Mouse (Mus musculus) midbrain, embryonic 15.5 days (tissue): ENCODE data around the gene Bcl9. TPM values are rescaled to one million over a fixed set of nuclear protein-coding genes. Genes with fewer than 3 reads are reported as not detected.

Experiments used
- ATAC-seq: fragments of 200-750 bp; cut with Nextera tagmentation; replicated peaks from 2 replicates; pipeline ENCODE4 v1.8.0; 2017; ENCODE audit warnings: moderate TSS enrichment
- H3K27ac ChIP-seq: fragments of 300-500 bp; sonication (generic); 2 replicates; pipeline ENCODE4 v1.5.1; 2015; ENCODE audit warnings: mild to moderate bottlenecking, inconsistent platforms
- H3K27me3 ChIP-seq: fragments of 300-500 bp; sonication (generic); replicated peaks from 2 replicates; pipeline ENCODE4 v1.6.1; 2015; ENCODE audit warnings: inconsistent platforms
- H3K36me3 ChIP-seq: fragments of 300-500 bp; sonication (generic); replicated peaks from 2 replicates; pipeline ENCODE4 v1.6.1; 2015; ENCODE audit warnings: inconsistent platforms
- H3K4me1 ChIP-seq: fragments of 300-500 bp; sonication (generic); 2 replicates; pipeline ENCODE4 v1.6.1; 2015; ENCODE audit warnings: inconsistent platforms
- H3K4me2 ChIP-seq: fragments of 300-500 bp; sonication (generic); 2 replicates; pipeline ENCODE4 v1.6.1; 2015; ENCODE audit warnings: inconsistent platforms, mild to moderate bottlenecking, moderate library complexity
- H3K4me3 ChIP-seq: fragments of 300-500 bp; sonication (generic); 2 replicates; pipeline ENCODE4 v1.5.1; 2015; ENCODE audit warnings: mild to moderate bottlenecking, inconsistent platforms
- H3K9ac ChIP-seq: fragments of 300-500 bp; sonication (generic); 2 replicates; pipeline ENCODE4 v1.6.1; 2015; ENCODE audit warnings: mild to moderate bottlenecking, inconsistent platforms
- H3K9me3 ChIP-seq: fragments of 300-500 bp; sonication (generic); 2 replicates; pipeline ENCODE4 v1.6.1; 2016; ENCODE audit warnings: inconsistent platforms
- WGBS: fragments of 180-500 bp; shearing (Covaris S2); methylation state at CpG from one replicate; pipeline ENCODE4 v1.1.7; 2015; ENCODE audit warnings: mixed read lengths; 5-methylcytosine and 5-hydroxymethylcytosine counted together
- polyA plus RNA-seq: library from polyadenylated mRNA; unstranded; fragments of >200 nt; fragmentation: Nextera tagmentation; extraction: Ambion mirVana; gene quantifications from 2 replicates; pipeline ENCODE4 v1.2.1, GENCODE M21; 2015

Bcl9 gene
- polyA plus RNA-seq, 1 experiment from 2014 or later = 102 TPM

- ATAC-seq = no peak
- Histone ChIP-seq H3K9ac (peak overlapping the region; percentile 57), H3K27ac (no peak overlapping the region), H3K4me1 (peaks cover 13% of the 10 kb centered on the region), H3K27me3 (no peaks in the 10 kb centered on the region), H3K36me3 (no peaks in the 10 kb centered on the region), H3K9me3 (no peaks in the 10 kb centered on the region), H3K4me2 (peak overlapping the region; percentile 79), H3K4me3 (peak overlapping the region; percentile 62)
- WGBS = 6% methylated on average over 6 of the region's 6 CpGs
Measured at GRCm38 (mm10) chr3:97159509-97159850, 138.2 kb downstream of the Bcl9 start.

- peak; percentile 96 for ATAC-seq
- Histone ChIP-seq H3K4me3 (peak within 1 kb of the TSS; percentile 62), H3K9me3 (no peaks in the 10 kb centered on the region), H3K4me2 (peak within 1 kb of the TSS; percentile 79), H3K27me3 (no peaks in the 10 kb centered on the region), H3K9ac (peak within 1 kb of the TSS; percentile 57), H3K27ac (peak within 1 kb of the TSS; percentile 49), H3K4me1 (peaks cover 13% of the 10 kb centered on the region), H3K36me3 (no peaks in the 10 kb centered on the region)
- WGBS = under 1% methylated on average over 54 of the region's 54 CpGs
Measured at GRCm38 (mm10) chr3:97158611-97159508, 138.9 kb downstream of the Bcl9 start, which contains the start of gene Acp6. TSS of gene Acp6 (plus strand) at chr3:97158777.

DNA sequence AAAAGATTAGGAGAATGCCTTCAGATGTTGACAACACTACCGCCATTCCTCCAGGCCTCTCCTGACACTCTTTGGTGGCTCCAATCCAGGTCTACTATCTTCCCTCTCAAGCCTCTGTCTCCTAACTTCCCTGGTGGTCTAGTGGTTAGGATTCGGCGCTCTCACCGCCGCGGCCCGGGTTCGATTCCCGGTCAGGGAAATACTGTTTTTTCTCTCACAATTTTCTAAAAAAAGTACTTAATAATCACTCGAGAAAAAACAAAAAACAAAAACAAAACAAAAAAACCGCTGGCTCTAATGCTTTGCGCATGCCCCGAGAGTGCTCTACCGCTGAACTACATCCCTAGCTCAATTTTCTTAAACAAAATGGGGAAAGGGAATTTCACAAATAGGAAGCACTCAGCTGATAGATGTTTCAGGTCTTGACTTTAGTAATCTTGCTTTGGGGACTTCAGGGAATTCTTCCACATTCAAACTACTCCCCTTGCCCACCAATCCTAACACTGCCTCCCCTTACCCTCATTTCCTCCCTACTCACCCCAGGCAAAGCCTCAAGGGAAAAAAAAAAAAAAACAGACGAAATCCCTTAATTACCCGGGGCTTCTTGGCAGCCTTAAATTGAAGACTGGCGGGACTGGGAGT lies 139.6 kb downstream of the Bcl9 start:
- peak overlapping the region; percentile 7; the same call in 1 of the 2 replicates for H3K27ac ChIP-seq
- ATAC-seq = peak; percentile 73
- H3K36me3 ChIP-seq = no peaks in the 10 kb centered on the region
- under 1% methylated on average over 17 of the region's 17 CpGs for WGBS
- H3K4me1 ChIP-seq = peaks cover 13% of the 10 kb centered on the region
- no peaks in the 10 kb centered on the region for H3K9me3 ChIP-seq
- H3K4me2 ChIP-seq = peak overlapping the region; percentile 79
- no peak overlapping the region for H3K9ac ChIP-seq
- no peaks in the 10 kb centered on the region for H3K27me3 ChIP-seq
- peak overlapping the region; percentile 62 for H3K4me3 ChIP-seq

DNA sequence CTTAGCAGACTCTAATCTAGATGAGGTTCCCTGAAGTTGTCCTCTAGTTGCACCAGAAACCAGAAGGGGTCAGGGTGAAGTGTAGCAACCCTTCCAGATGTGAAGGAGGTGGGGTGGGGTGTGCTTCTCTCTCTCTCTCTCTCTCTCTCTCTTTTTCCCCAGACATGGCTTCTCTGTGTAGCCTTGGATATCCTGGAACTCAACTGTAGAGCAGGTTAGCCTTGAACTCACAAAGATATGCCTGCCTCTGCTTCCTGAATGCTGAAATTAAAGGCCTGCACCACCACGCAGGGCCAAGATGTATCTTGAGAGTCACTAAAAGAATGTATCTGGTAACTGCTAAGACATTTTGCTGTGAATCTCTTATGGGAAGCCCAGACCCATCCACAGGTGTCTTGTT lies 140.4 kb downstream of the Bcl9 start:
- H3K9ac ChIP-seq = no peak overlapping the region
- H3K36me3 ChIP-seq = no peaks in the 10 kb centered on the region
- no peak overlapping the region for H3K27ac ChIP-seq
- H3K4me2 ChIP-seq = no peak overlapping the region
- no peak overlapping the region for H3K4me3 ChIP-seq
- 87% methylated on average over 1 of the region's 1 CpGs for WGBS
- H3K4me1 ChIP-seq = peaks cover 13% of the 10 kb centered on the region
- ATAC-seq = no peak
- no peaks in the 10 kb centered on the region for H3K27me3 ChIP-seq
- no peaks in the 10 kb centered on the region for H3K9me3 ChIP-seq

- 92% methylated on average over 6 of the region's 6 CpGs for WGBS
- H3K36me3 ChIP-seq = no peaks in the 10 kb centered on the region
- H3K4me1 ChIP-seq = peaks cover 13% of the 10 kb centered on the region
- no peak overlapping the region for H3K4me3 ChIP-seq
- H3K4me2 ChIP-seq = no peak overlapping the region
- no peak overlapping the region for H3K27ac ChIP-seq
- H3K9ac ChIP-seq = no peak overlapping the region
- ATAC-seq = no peak
- H3K9me3 ChIP-seq = no peaks in the 10 kb centered on the region
- H3K27me3 ChIP-seq = no peaks in the 10 kb centered on the region
Measured at GRCm38 (mm10) chr3:97156431-97156830, 141.3 kb downstream of the Bcl9 start.

Other genes starting within 250 kb of the Bcl9 start
- 21.6 and 22.4 TPM in 2 replicates for gene Acp6, start 139.1 kb downstream of the Bcl9 start, polyA plus RNA-seq
- gene Olfr1402, start 124.1 kb upstream of the Bcl9 start, polyA plus RNA-seq = not detected in 2 replicates